Mouse (Mus musculus) kidney, adult 2 months (tissue): ENCODE data around the gene Lrp4.

Experiments used
- CTCF ChIP-seq: fragments of 200-500 bp; conservative IDR thresholded peaks from 2 replicates; pipeline ENCODE4 v1.5.1; 2011; ENCODE audit warnings: low read depth, mild to moderate bottlenecking, control low read depth, low read length, moderate library complexity, mixed read lengths; ENCODE audit not compliant: insufficient read depth, insufficient read length
- POLR2A ChIP-seq: fragments of 200-500 bp; IDR thresholded peaks from one replicate; pipeline ENCODE4 v1.6.1; 2011; ENCODE audit warnings: low read depth, low read length, control low read depth

GRCm38 (mm10) chr2:91460771-91461170 lies 3.5 kb downstream of the Lrp4 start:
- TF ChIP-seq POLR2A (no peak), CTCF (no peak)
